Mouse (Mus musculus) liver, embryonic 14.5 days (tissue): Measurements from ENCODE around the gene Sirt4.

Source experiments
- CTCF ChIP-seq: IDR thresholded peaks from 2 replicates; pipeline ENCODE4 v1.5.1; 2016; ENCODE audit warnings: antibody characterized with exemption, low read depth, control low read depth
- EP300 ChIP-seq: IDR thresholded peaks from 2 replicates; pipeline ENCODE4 v1.6.1; 2016; ENCODE audit warnings: antibody characterized with exemption, low read depth

- TF ChIP-seq CTCF (peak; percentile 14; the same call in 1 of the 2 replicates), EP300 (no peak)
Observed at GRCm38 (mm10) chr5:115431061-115431897, 53.2 kb downstream of the Sirt4 start.
